ENCODE assay signal across 17 mouse cellular contexts in genomic region chr10:3336729-3337329, GRCm38 (mm10). TPM values are rescaled to one million over a fixed set of nuclear protein-coding genes. Genes with fewer than 3 reads are reported as not detected.
DNase-seq lines count a peak whose midpoint lies in the region; ATAC-seq lines count a peak whose summit lies in the region.
"Had no signal": no experiment of that assay in that cellular context is flagged by ENCODE, and none has a peak within 500 bp of the region (broad histone marks: within the 10 kb centered on the region; RNA-seq: fewer than 3 reads in every experiment).

No protein-coding gene starts in this region.

- H3K4me2 ChIP-seq in heart, embryonic 12.5 days, result no peak overlapping the region
- no peak overlapping the region for H3K4me2 ChIP-seq in limb, embryonic 15.5 days
- H3K4me2 ChIP-seq in kidney, embryonic 16.5 days (replicated peaks; ENCODE audit: low read depth, low read length), result no peak overlapping the region
- H3K4me2 ChIP-seq: midbrain, embryonic 11.5 days had no signal

- peak overlapping the region; percentile 95 for H3K27ac ChIP-seq in heart, embryonic 12.5 days (ENCODE audit: poor library complexity, severe bottlenecking)
- H3K27ac ChIP-seq in limb, embryonic 15.5 days, result no peak overlapping the region
- no peak overlapping the region for H3K27ac ChIP-seq in kidney, embryonic 16.5 days (ENCODE audit: low read length)
- H3K27ac ChIP-seq: forebrain, embryonic 10.5 days; layer of hippocampus, adult 2 months; left cerebral cortex, adult 2 months had no signal

- H3K9ac ChIP-seq in heart, embryonic 12.5 days, result no peak overlapping the region
- H3K9ac ChIP-seq in limb, embryonic 15.5 days, result no peak overlapping the region
- H3K9ac ChIP-seq in kidney, embryonic 16.5 days (replicated peaks; ENCODE audit: low read length), result no peak overlapping the region

- H3K36me3 ChIP-seq in heart, embryonic 12.5 days, result no peaks in the 10 kb centered on the region
- H3K36me3 ChIP-seq in limb, embryonic 15.5 days, result no peaks in the 10 kb centered on the region
- no peaks in the 10 kb centered on the region for H3K36me3 ChIP-seq in kidney, embryonic 16.5 days (ENCODE audit: insufficient read depth, low read length)
- H3K36me3 ChIP-seq: forebrain, embryonic 10.5 days had no signal

- peaks cover 33% of the 10 kb centered on the region for H3K4me1 ChIP-seq in heart, embryonic 12.5 days (replicated peaks)
- H3K4me1 ChIP-seq in limb, embryonic 15.5 days, result no peaks in the 10 kb centered on the region
- no peaks in the 10 kb centered on the region for H3K4me1 ChIP-seq in kidney, embryonic 16.5 days (ENCODE audit: insufficient read depth, low read length)
- H3K4me1 ChIP-seq: forebrain, embryonic 10.5 days had no signal

- DNase-seq in heart, adult 11 months, result peak; percentile 95
- no peak for DNase-seq in heart, postnatal 25 days (ENCODE audit: low spot score)
- DNase-seq in gastrocnemius, postnatal 10 days, result peak; percentile 5
- DNase-seq in right cerebral cortex, postnatal 36 days (ENCODE audit: low spot score in 2 of 2), result no peak
- no peak for DNase-seq in adrenal gland, postnatal 14 days
- DNase-seq: B cell, adult 2 months; liver had no signal

- no peaks in the 10 kb centered on the region for H3K27me3 ChIP-seq in heart, embryonic 12.5 days (replicated peaks)
- 0 out of 2 replicates have a peak, but pooled peaks cover 3% of the 10 kb centered on the region for H3K27me3 ChIP-seq in limb, embryonic 15.5 days
- no peaks in the 10 kb centered on the region for H3K27me3 ChIP-seq in kidney, embryonic 16.5 days (ENCODE audit: insufficient read depth, low read length)

- no peaks in the 10 kb centered on the region for H3K9me3 ChIP-seq in heart, embryonic 12.5 days (replicated peaks)
- H3K9me3 ChIP-seq in limb, embryonic 15.5 days, result no peaks in the 10 kb centered on the region
- no peaks in the 10 kb centered on the region for H3K9me3 ChIP-seq in kidney, embryonic 16.5 days (ENCODE audit: low read length)
- H3K9me3 ChIP-seq: forebrain, embryonic 10.5 days had no signal

- 32% methylated on average over 7 of the region's 7 CpGs for WGBS in heart, embryonic 12.5 days
- WGBS in limb, embryonic 15.5 days, result 68% methylated on average over 7 of the region's 7 CpGs
- 54% methylated on average over 7 of the region's 7 CpGs for WGBS in kidney, embryonic 16.5 days

- 0 out of 2 replicates have a peak, but pooled peaks have one; percentile 27 for ATAC-seq in heart, embryonic 12.5 days (ENCODE audit: insufficient number of reproducible peaks, low FRiP score)
- ATAC-seq in limb, embryonic 15.5 days (ENCODE audit: insufficient number of reproducible peaks, low FRiP score, low TSS enrichment, low read depth), result 0 out of 2 replicates have a peak, but pooled peaks have one; percentile 14
- no peak for ATAC-seq in kidney, embryonic 16.5 days (ENCODE audit: low FRiP score, low TSS enrichment)
- ATAC-seq: inflammation-experienced regulatory T-cells, adult 6 months had no signal

- intact Hi-C loops in heart, postnatal 25 days (cut with DNase I), result loop anchor here (1.0 to 5.0 kb wide), 4 partner anchors 30 to 186 kb away; partner anchors contain the start of gene Ppp1r14c

- H3K4me3 ChIP-seq in heart, embryonic 12.5 days, result no peak overlapping the region
- H3K4me3 ChIP-seq in limb, embryonic 15.5 days, result no peak overlapping the region
- H3K4me3 ChIP-seq in kidney, embryonic 16.5 days (ENCODE audit: low read length), result no peak overlapping the region
- H3K4me3 ChIP-seq: forebrain, embryonic 10.5 days; layer of hippocampus, adult 2 months; left cerebral cortex, adult 2 months had no signal

RNA-seq across cellular contexts. Expression of gene Ppp1r14c, which starts 29.0 kb away (rescaled TPM):
- total RNA-seq in heart, postnatal 25 days (2021), result 100 to 1,000 TPM; 213 to 228 TPM
- 100 to 1,000 TPM; 102 to 106 TPM for total RNA-seq in gastrocnemius, postnatal 10 days (2021)
- polyA plus RNA-seq in heart, embryonic 12.5 days (2016; fragmentation: Nextera tagmentation; extraction: Ambion mirVana), result 217 and 222 TPM in 2 replicates
- polyA plus RNA-seq in limb, embryonic 15.5 days (2015; fragmentation: Nextera tagmentation; extraction: Ambion mirVana), result 14.4 and 18.9 TPM in 2 replicates
- total RNA-seq in adrenal gland, postnatal 14 days (2021), result 13.4 and 14.8 TPM in 2 replicates
- polyA plus RNA-seq in kidney, embryonic 16.5 days (2015; fragmentation: Nextera tagmentation; extraction: Ambion mirVana), result 6.2 and 8.0 TPM in 2 replicates
- total RNA-seq: common myeloid progenitor, adult 5-6 weeks; hematopoietic stem cell, adult 5-6 weeks had no signal

Comparison
In these comparisons a context has a peak if more than half of its experiments do, and no peak if none do; other contexts are left out.
1. DNase-seq: peak in heart, adult 11 months (single experiment) and gastrocnemius, postnatal 10 days (single experiment); none in heart, postnatal 25 days (single experiment), right cerebral cortex, postnatal 36 days (0 of 2) and adrenal gland, postnatal 14 days (single experiment).